Mouse (Mus musculus): Measurements from ENCODE around the gene Dnajb5.
"Not testable (repeated sequence)": the region's sequence is repeated elsewhere in the genome, so short reads cannot be mapped to it uniquely, and the experiment has no call there.

Gene Dnajb5

DNA sequence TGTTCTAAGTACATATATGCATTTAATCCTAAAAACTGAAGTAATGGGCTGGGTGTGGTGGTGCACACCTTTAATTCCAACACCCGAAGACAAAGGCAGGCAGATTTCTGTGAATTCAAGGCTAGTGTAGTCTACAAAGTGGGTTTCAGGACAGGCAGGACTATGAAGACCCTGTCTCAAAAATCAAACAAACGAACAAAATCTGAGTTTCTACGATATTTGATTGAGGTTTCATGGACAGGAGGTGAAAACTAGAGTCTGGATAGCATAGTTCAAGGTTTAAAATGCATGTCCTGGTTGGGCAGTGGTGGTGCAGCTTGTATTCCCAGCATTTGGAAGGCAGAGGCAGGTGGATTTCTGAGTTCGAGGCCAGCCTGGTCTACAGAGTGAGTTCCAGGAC, 19.7 kb downstream of the Dnajb5 start, which contains the start of gene 1700022I11Rik:
TSS of gene 1700022I11Rik (plus strand) at position 301 of the 400 bp plus-strand sequence.
- no peak for DNase-seq (ENCODE audit: low read depth, low spot score)

DNA sequence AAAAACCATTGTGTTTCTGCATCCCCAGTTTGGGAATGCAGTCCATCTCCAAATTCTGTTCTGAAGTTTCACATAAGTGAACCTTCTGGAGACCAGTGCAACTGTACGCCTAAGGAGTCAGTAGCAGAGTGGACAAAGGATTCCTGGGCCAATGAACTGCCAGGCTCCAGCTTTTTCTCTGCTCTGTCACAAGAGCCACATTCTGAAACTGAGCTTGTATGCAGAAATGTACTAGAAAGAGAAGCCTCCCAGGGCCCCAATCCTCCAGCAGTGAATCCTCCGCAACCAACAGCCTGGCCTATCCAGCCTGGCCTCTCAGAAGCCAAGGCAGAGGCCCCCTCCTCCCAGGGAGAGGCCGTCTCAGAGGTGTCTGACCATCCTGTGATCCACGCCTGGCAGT, 23.3 kb downstream of the Dnajb5 start:
- DNase-seq (ENCODE audit: low read depth, low spot score), result no peak

DNA sequence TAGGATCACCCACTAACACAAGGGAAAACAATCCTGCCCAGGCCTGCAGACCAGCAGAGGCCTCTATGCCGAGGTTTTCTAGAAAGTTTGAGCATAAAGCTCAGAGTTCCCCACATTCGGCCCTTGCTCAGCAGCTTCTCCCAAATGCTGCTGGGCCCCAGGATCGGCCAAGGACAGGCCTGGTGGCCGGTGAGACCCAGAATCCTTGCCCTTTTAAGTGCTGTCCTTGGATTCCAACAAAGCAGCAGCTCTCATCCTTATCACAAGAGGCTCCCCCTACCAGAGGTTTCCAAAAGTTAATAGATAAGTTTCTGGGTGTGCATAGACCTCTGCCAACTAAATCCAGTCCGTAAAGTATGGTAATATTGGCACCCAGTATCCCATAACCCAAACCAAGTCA, 24.3 kb downstream of the Dnajb5 start:
- DNase-seq (ENCODE audit: low read depth, low spot score), result no peak

DNA sequence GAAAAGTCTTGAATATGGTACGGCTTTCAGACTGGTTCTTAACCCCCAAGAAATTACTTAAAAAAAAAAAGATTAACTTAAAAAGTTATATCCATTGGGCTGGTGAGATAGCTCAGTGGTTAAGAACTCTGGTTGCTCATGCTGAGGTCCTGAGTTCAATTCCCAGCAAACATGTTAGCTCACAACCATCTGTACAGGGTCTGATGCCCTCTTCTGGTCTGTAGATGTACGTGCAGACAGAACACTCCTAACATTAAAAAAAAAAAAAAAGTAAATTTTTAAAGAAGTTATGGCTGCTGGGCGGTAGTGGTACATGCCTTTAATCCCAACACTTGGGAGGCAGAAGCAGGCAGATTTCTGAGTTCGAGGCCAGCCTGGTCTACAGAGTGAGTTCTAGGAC, 28.4 kb downstream of the Dnajb5 start:
- DNase-seq (ENCODE audit: low read depth, low spot score), result peak; percentile 31

DNA sequence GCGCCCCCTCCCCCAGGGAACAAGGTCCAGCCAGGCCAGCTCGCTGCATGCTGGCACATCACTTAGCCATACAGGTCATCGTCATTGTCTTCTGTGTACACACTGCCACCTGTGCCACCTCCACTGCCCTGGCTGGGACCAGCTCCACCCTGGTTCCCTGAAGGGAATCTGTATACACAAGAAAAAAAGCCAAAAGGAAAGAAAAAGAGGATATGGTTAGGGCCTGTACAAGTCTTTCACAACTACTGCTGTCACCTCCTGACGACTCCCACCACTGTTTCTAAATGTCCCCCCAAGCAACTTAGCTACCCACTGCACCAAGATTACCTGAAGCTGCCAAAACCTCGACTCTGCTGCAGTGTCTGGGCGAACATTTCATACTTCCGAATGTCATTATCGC, 30.9 kb downstream of the Dnajb5 start:
- DNase-seq (ENCODE audit: low read depth, low spot score), result not testable (repeated sequence)

DNA sequence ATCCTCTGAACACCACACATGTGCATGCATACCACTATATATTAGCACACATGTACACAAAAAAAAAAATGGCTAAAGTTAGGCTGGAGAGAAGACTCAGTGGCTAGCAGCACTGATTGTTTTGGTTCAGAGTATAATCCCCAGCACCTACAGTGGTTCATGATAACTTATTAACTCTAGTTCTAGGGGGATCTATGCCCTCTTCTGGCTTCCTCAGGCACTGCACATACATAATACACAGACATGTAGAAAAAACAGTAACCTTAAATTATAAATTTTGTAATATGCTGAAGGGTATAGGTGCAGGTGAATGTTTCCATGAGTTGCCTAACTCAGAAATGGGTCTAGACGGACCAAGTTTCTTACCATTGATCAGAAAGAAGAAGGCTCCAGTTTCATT, 38.7 kb downstream of the Dnajb5 start:
- DNase-seq (ENCODE audit: low read depth, low spot score), result no peak

DNA sequence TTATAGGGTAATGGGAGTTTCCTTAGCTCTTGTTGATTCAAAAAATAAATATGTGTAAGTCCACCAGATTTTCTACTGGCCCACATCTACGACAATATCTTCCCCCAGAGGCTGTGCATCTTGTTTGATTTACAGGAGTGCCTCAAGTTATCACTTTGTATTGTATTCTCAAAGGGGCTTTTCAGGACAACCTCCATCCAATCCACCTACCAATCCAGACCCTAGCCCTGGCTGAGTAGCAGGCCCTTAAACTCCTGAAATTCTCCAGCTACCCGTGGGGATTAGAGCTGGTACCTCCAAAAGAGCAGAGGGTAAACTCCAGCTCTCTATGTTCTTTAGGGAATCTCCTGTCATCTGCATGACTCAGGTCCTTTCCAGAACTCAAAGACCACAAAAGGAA, 48.4 kb downstream of the Dnajb5 start:
- DNase-seq (ENCODE audit: low read depth, low spot score), result no peak

DNA sequence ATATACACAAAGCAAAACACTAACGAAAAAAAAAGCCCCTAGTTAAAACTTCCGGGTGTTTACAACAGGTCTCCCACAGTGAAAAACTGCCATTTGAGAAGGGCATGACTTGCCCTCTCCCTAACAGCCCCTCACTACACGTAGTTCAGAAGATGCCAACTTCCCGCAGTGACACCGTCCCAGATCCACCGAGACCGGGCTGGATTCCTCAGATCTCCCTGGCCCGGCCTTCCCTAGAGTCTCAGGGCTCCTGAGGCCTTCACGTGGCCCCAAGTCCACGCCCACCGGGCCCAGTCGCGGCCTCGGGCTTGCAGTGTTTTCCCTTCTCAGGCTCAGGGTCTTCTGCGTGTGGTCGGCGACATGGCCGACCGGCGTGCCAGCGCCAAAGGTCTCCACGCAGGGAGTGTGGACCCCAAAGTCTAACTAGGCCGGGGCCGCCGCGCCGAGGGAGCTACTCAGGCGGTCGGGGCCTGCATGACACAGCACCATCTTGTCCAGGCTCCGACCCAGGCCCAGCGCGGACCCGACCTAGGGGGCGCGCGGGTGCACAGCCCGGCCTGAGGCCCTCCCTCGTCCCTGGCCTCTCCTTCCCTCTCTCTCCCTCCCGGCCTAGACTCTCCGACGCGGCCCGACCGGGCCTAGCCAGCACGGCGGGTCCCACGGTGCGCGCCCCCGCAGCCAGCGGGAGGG, 50.0 kb downstream of the Dnajb5 start:
- peak; percentile 83 for DNase-seq (ENCODE audit: low read depth, low spot score)

DNA sequence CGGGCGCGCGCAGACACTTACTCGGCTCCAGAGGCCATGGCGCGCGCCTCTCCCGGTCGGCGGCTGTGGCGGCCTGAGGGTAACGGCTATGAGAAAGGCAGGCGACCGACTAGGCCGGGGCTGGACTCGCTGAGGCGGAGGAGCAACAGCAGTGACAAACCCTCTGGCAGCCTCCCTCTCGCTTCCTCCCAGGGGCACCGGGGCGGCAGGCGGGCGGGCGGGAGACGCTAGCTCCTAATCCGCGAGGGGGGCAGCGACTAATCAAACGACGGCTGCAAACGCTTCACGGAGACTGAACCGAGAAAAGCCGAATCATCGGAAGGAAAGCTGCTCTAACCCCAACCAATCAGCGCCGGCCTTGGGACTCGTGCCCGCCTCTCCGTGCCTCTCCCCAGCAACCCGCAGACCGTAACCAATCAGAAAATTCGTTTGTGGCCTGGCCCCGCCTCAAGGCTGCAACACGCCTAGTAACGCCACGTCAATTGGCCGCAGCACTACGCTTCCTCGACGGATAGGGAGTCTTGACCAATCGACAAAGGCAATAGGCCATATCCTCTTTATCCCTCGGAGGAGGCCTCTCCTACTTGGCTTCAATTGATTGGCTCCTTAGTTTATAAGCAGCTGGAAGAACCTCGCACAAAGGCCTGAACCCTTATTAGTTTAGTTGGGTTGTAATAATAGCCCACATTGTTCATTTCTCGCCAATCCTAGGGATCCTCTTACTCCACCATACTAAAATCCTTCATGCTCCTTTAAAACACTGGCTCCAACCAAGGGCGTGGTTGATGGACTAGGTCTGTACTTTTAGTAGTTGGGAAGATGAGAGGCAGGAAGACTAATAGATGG, 50.8 kb downstream of the Dnajb5 start, which contains the start of gene Vcp:
TSS of gene Vcp (minus strand) at position 367 of the 846 bp plus-strand sequence.
- peak; percentile 98 for DNase-seq (ENCODE audit: low read depth, low spot score)

DNA sequence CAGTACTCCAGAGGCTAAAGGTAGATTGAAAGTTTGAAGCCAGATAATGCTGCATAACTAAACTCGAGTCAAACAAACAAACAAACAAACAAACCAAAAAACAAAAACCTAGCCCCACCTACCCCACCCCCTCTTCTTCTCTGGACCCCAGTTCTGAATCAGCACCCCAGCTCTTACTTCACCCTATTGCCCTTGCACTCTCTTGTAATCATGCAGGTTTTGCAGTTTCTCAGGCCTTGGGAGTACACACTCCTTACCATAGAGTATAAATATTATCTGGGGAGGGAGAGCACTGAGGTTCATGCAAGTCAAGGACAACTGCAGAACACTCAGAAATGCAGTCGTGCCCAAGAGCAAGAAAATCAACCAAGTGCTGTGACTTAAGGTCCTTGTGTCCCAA, 51.7 kb downstream of the Dnajb5 start:
- DNase-seq (ENCODE audit: low read depth, low spot score), result no peak

DNA sequence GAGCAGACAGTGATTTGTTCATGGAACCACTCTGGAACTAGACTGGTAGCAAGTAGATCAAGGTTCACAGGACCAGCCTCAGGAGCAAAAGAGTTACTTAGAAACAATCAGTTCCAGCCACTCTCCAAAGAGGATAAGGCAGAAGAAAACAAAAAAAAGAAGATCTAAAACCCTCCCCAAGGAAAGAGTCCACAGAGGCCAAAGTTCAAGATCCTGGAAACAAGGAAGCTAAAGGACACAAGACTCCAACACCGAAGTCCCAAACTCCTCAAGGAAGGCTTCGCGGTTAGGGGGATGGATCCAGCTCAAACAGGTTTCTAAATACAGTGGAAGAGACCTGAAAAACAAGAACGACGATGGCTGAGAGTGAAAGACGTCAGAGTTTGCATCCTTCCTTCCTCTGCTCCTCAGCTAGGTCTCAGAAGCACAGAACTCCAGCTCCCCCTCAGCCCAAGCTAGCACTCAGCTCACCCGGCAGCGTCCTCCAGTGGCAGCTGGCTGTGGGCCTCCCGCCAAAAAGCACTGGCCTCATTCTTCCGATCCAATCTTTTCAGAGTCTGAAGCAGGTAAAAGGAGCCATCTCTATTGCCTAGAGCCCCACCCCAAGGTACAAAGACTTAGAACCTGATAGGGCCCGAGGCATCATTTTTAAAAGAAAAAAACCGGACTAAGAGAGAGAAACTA, 53.3 kb downstream of the Dnajb5 start:
- no peak for DNase-seq (ENCODE audit: low read depth, low spot score)

DNA sequence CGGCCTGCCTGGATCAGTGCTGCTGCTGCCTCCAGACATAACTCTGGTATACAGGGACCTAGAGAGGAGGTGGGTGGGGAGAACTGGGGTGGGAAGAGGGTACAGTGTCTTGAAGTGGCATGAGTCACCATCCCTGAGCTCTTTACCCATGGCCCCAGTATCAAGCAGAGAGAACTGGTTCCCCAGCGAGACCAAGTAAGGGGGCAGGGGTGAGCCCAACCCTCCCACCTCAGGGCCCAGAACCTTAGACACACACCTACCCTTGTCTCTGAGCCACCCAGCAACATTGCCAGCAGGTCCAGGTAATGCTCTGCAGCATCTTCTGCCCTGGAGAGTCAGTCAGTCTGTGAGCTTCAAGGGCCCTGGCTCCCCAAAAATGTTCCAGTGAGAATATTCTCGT, 55.3 kb downstream of the Dnajb5 start:
- DNase-seq (ENCODE audit: low read depth, low spot score), result no peak

DNA sequence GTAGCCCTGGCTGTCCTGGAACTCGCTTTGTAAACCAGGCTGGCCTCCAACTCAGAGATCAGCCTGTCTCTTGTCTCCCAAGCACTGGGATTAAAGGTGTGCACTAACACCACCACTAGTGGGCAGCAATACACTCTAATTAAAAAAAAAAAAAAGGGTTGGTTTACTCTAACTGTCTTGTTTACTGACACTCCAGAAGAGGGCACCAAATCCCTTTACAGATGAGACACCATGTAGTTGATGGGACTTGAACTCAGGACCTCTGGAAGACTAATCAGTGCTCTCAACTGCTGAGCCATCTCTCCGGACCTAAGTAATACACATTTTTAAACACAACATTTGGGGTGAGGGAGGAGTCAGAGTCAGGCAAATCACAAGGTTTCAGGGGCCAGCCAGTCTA, 56.2 kb downstream of the Dnajb5 start:
- peak; percentile 77 for DNase-seq (ENCODE audit: low read depth, low spot score)
